Mouse (Mus musculus): Measurements from ENCODE around the gene Hist2h3b.
A peak's percentile ranks its signal among the peaks of the same experiment; 100 is the strongest.
"Not testable (repeated sequence)": the region's sequence is repeated elsewhere in the genome, so short reads cannot be mapped to it uniquely, and the experiment has no call there.

The Hist2h3b gene

GRCm38 (mm10) chr3:96262216-96262875 is 6.1 kb upstream of the Hist2h3b start:
- peak; percentile 68 for DNase-seq (ENCODE audit: low spot score)

GRCm38 (mm10) chr3:96262979-96263550 is 5.4 kb upstream of the Hist2h3b start, which contains the start of gene Hist2h4:
Hist2h4 (minus strand) TSS chr3:96263311.
- peak; percentile 90 for DNase-seq (ENCODE audit: low spot score)

- peak; percentile 58 for DNase-seq (ENCODE audit: low spot score)
Observed at GRCm38 (mm10) chr3:96263558-96264403, 4.7 kb upstream of the Hist2h3b start.

GRCm38 (mm10) chr3:96264404-96264949 is 4.0 kb upstream of the Hist2h3b start:
- no peak for DNase-seq (ENCODE audit: low spot score)

- no peak for DNase-seq (ENCODE audit: low spot score)
Observed at GRCm38 (mm10) chr3:96266132-96266710, 2.2 kb upstream of the Hist2h3b start.

- DNase-seq (ENCODE audit: low spot score): no peak
Observed at GRCm38 (mm10) chr3:96267541-96267940, 913 bp upstream of the Hist2h3b start.

- DNase-seq (ENCODE audit: low spot score): not testable (repeated sequence)
Observed at GRCm38 (mm10) chr3:96268776-96269378, 423 bp downstream of the Hist2h3b start.

- DNase-seq (ENCODE audit: low spot score): peak; percentile 84
Observed at GRCm38 (mm10) chr3:96269511-96270474, 1.3 kb downstream of the Hist2h3b start, which contains the start of gene Hist2h2bb. Hist2h2bb (plus strand) TSS chr3:96269752.

GRCm38 (mm10) chr3:96273591-96274465 is 5.4 kb downstream of the Hist2h3b start:
- no peak for DNase-seq (ENCODE audit: low spot score)

- DNase-seq (ENCODE audit: low spot score): peak; percentile 60
Observed at GRCm38 (mm10) chr3:96277428-96277799, 9.0 kb downstream of the Hist2h3b start.

GRCm38 (mm10) chr3:96277800-96278624 is 9.6 kb downstream of the Hist2h3b start:
- DNase-seq (ENCODE audit: low spot score): peak; percentile 94

GRCm38 (mm10) chr3:96280660-96281059 is 12.2 kb downstream of the Hist2h3b start:
- no peak for DNase-seq (ENCODE audit: low spot score)

- no peak for DNase-seq (ENCODE audit: low spot score)
Observed at GRCm38 (mm10) chr3:96284457-96284856, 16.0 kb downstream of the Hist2h3b start.

- DNase-seq (ENCODE audit: low spot score): not testable (repeated sequence)
Observed at GRCm38 (mm10) chr3:96287334-96287733, 18.9 kb downstream of the Hist2h3b start.

- DNase-seq (ENCODE audit: low spot score): no peak
Observed at GRCm38 (mm10) chr3:96289201-96289600, 20.7 kb downstream of the Hist2h3b start.

GRCm38 (mm10) chr3:96290727-96291126 is 22.3 kb downstream of the Hist2h3b start:
- DNase-seq (ENCODE audit: low spot score): not testable (repeated sequence)

- no peak for DNase-seq (ENCODE audit: low spot score)
Observed at GRCm38 (mm10) chr3:96292641-96293040, 24.2 kb downstream of the Hist2h3b start.

- DNase-seq (ENCODE audit: low spot score): no peak
Observed at GRCm38 (mm10) chr3:96293368-96293767, 24.9 kb downstream of the Hist2h3b start.

GRCm38 (mm10) chr3:96293787-96294186 is 25.3 kb downstream of the Hist2h3b start, which contains the start of gene Fcgr1:
Fcgr1 (minus strand) TSS chr3:96293969.
- DNase-seq (ENCODE audit: low spot score): no peak
